Mouse (Mus musculus): ENCODE data around the gene Iqcd.

The Iqcd gene

DNA sequence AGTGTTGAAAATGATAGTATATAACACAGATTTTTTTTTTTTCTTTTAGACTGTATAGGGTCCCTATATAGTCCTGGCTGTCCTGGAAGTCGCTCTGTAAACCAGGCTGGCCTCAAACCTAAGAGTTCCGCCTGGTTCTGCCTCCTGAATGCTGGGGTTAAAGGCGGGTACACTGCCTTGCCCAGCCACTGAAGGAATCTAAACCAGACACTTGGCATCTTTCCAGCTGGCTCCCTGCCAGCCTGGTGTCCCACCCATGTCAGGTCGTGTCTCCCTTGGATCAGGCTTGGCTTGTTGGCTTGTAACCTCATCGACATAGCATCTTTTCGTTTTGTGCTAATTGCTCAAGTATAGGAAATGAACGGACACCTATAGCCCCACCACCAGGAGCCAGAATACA is 39.8 kb downstream of the Iqcd start:
- DNase-seq (ENCODE audit: low read depth), result no peak

DNA sequence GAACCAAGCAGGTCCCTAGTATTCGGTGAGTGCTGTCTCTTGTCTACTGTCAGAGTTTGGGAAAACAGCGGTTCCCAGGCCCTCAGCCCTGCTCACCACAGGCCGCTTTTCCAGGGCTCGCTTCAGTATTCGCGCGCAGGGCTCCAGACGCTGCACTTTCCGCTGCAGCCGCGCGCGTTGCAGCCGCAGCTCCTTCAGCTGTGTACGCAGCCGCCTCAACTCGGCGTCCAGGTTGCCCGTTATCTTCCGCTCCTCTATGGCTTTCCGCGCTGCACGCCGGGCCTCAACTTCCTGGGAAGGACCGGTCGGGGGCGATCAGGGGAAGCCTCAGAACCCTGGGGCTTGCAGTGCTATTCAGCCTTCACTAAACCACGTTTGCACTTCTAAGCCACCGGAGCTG is 42.3 kb downstream of the Iqcd start:
- DNase-seq (ENCODE audit: low read depth), result no peak

DNA sequence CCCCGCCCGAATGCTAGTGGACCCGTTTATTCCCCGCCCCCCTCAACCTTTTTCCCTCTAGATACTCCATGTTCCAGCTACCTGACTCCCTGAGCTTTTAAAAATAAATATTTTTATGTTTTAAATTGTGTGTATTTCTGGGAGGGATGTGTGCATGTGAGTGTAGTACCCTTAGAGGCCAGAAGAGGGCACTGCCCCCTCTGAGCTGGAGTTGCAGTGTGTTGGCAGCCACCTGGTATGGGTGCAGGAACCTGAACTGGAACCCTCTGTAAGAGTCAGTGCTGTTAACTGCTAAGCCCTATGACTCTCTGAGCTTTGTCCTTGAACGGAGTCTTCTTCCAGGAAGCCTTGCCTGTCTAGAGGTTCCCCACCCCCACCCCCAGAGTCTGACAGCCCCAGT is 43.1 kb downstream of the Iqcd start:
- DNase-seq (ENCODE audit: low read depth), result no peak

GRCm38 (mm10) chr5:120634131-120634530 is 45.3 kb downstream of the Iqcd start, which contains the start of gene Cfap73:
Gene Cfap73 (minus strand): TSS chr5:120634235.
- DNase-seq (ENCODE audit: low read depth), result no peak

GRCm38 (mm10) chr5:120634860-120635259 is 46.0 kb downstream of the Iqcd start:
- DNase-seq (ENCODE audit: low read depth), result no peak

DNA sequence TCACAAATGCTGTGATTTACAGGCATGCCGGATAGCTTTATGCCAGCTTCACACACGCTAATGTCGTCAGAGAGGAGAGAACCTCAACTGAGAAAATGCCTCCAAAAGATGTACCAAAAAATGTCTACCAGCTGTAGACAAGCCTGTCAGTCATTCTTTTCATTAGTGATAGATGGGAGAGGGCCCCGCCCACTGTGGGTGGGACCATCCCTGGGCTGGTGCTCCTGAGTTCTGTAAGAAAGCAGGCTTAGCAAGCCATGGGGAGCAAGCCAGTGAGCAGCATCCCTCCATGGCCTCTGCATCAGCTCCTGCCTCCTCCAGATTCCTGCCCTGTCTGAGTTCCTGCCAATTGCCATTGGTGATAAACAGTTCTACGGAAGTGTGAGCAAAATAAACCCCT is 46.8 kb downstream of the Iqcd start:
- no peak for DNase-seq (ENCODE audit: low read depth)

GRCm38 (mm10) chr5:120640094-120640493 is 51.3 kb downstream of the Iqcd start:
- no peak for DNase-seq (ENCODE audit: low read depth)

- no peak for DNase-seq (ENCODE audit: low read depth)
These were observed 54.7 kb downstream of the Iqcd start for GRCm38 (mm10) chr5:120643365-120644085.

- DNase-seq (ENCODE audit: low read depth), result no peak
These were observed 55.4 kb downstream of the Iqcd start for GRCm38 (mm10) chr5:120644227-120644626.

GRCm38 (mm10) chr5:120645851-120646250 is 57.0 kb downstream of the Iqcd start:
- DNase-seq (ENCODE audit: low read depth), result no peak

- DNase-seq (ENCODE audit: low read depth), result no peak
These were observed 58.5 kb downstream of the Iqcd start for GRCm38 (mm10) chr5:120647361-120647760.

- peak; percentile 30 for DNase-seq (ENCODE audit: low read depth)
These were observed 59.1 kb downstream of the Iqcd start for GRCm38 (mm10) chr5:120647814-120648491.

DNA sequence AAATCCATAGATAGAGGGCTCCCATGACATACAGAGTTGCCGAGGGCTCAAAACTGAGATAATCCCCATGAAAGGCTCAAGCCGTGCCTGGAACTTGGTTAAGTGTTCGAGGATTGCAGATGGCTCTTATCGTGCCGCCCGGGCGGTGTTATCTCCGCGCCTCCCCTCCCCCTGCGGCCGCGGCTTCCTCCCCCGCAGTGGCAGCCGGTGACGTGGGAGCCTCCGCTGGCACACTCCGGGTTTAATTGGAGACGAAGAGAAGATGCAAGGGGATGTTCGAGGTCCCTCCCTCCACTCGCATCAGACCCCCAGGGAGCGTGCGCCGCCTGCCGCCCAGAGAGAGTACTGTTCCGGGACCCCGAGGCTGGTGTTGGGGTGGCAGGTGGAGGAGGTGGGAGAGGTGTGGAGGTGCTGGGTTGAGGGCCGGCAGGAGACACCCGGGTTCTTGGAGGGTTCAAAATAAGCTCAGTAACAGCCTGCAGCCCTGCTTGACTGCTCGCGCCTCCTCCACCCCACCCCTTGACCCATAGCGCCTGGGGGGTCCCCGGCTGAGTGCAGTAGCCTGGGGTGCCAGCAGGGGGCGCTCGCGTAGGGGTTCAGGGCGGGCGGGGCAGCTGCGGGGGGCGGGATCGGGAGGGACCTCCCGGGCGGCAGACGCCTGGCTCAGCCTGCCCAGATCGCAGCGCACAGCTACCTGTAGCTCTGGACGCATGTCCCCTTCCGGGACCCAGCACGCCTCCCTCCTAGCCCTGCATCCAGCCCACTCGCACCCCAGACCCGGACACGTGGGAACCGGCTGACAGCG is 60.0 kb downstream of the Iqcd start, which contains the start of gene Rasal1:
Rasal1 (plus strand) TSS at position 244 of the 805 bp plus-strand sequence.
- DNase-seq (ENCODE audit: low read depth), result peak; percentile 69

- no peak for DNase-seq (ENCODE audit: low read depth)
These were observed 60.6 kb downstream of the Iqcd start for GRCm38 (mm10) chr5:120649374-120649933.

DNA sequence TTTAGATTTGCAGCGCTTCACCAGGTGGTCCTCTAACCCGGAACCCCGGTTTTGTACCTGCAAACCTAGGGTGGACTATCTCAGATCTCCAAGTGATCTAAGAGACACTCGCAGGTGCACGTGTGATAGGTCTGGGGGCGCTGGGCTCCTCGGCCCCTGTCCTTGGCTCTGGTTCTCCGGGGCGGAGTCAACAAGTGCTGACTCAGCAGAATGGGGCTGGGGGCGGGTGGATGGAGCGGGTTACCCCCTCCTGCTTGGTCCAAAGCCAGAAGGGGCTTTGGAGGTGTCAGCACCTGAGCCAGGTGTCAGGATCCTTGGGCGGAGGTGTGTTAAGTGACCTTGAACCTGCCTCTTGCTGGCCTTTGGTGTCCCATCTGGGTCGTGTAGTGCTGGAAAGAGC is 61.1 kb downstream of the Iqcd start:
- DNase-seq (ENCODE audit: low read depth), result no peak

DNA sequence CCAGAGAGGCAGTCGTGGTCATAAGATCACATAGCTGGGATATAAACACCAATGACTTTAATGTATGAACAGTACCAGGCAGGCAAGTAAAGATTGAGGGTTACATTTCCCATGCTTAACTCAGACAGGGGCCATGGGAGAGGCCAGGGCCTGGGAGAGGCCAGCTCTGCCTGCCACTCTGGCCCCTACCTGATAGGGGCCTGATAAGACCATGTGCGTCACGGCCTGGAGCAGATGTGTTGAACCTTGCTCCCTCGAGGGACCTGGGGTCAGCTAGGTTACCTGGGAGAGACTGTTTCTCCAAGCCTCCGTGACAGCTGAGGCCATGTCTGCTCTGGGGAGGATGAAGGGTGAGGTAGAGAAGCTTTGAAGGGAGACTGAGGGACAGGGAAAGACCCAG is 62.4 kb downstream of the Iqcd start:
- DNase-seq (ENCODE audit: low read depth), result no peak

- no peak for DNase-seq (ENCODE audit: low read depth)
These were observed 64.3 kb downstream of the Iqcd start for GRCm38 (mm10) chr5:120652915-120653701.

DNA sequence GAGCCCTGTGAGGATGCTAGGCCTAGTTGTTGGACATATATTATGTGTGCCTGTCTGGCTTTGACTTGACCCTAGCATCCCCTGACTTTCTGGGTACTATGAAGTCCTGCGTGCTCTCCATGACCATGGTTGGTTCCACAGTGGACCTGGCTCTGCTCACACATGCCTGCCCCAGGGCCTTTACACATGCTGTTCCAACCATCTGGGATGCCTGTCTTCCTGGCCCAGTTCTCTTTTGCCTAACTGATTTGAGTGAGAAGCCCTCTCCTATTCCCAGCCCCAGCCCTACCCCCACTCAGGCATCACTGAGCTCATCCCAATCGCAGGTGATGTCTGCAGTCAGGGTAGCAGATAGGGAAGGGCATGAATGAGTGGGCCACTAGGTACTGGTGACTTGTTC is 65.1 kb downstream of the Iqcd start:
- no peak for DNase-seq (ENCODE audit: low read depth)

- DNase-seq (ENCODE audit: low read depth), result no peak
These were observed 67.5 kb downstream of the Iqcd start for GRCm38 (mm10) chr5:120656281-120656751.

All from c-Kit-positive CD71-negative TER-119-negative erythroid progenitor cells, embryonic 14.5 days (primary cell).